Mouse (Mus musculus) left cerebral cortex, adult 9 months (tissue): Measurements from ENCODE around the gene Gm9639.
"Not testable (repeated sequence)": the region's sequence is repeated elsewhere in the genome, so short reads cannot be mapped to it uniquely, and the experiment has no call there.

Experiments used
- DNase-seq, 2 experiments: peaks; one replicate each; pipeline ENCODE4 v3.0.0; 2022; ENCODE audit warnings: low spot score in 2 of 2

Gene Gm9639

DNA sequence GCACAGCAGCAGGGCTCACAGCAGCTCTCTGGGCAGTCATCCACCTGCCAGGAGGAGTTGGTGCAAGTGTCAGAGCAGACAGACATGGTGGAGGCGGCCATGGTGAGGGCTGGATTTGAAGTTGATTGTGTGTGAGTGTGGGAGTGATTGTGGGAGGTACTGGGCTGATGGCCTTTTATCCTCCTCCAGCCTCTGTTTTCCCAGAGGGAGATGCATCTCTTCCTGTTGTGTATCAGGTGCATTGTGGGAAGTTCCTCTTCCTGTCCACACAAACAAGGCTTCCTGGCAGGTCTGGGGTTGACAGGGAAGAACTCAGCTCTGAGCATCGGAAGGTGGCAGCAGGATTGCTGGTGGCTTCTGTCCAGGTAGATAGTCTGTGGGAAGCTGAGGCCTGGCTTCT, at the start of gene Gm9639:
Gene Gm9639, minus strand, starts transcription at position 101 of the 400 bp plus-strand sequence.
- DNase-seq, result no peak

DNA sequence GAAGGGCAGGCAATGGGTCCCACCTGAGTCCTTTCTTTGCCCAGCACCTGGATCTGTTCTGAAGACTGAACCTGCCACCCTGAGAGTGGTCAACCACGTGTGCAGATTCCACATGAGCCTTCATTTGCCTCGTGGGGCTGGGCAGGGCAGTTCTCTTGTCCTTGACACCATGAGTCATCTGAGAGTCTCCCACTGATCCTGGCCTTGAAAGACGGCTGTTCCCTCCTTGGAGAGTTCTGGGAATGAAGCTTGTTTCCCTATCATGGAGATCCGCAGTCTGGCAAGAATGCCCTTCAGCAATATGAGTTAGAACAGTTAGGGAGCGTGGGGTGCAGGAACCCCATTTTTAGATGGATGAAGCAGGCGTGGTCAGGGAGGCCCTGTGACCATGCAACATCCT, 44.1 kb upstream of the Gm9639 start:
- DNase-seq, result no peak

DNA sequence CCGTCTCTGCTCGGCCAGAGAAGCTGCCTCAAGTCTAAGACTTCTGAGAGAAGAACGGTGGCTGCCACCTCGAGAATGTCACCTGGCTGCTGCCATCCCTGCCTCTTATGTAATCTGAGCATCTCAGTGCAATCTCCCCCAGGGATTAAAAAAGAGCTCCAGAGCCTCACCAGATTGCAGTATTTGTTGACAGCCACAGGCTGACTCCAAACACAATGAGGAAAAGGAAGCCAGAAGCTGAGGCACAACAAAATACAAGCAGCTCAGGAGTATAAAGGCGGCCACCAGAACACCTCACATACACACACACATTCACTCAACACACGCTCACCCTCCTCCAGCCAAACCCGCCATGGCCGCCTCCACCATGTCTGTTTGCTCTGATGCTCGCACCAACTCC, 40.8 kb upstream of the Gm9639 start, which contains the start of gene Krtap10-10:
Gene Krtap10-10, plus strand, starts transcription at position 301 of the 400 bp plus-strand sequence.
- peak in 1 of 2 experiments; percentile 39 for DNase-seq

DNA sequence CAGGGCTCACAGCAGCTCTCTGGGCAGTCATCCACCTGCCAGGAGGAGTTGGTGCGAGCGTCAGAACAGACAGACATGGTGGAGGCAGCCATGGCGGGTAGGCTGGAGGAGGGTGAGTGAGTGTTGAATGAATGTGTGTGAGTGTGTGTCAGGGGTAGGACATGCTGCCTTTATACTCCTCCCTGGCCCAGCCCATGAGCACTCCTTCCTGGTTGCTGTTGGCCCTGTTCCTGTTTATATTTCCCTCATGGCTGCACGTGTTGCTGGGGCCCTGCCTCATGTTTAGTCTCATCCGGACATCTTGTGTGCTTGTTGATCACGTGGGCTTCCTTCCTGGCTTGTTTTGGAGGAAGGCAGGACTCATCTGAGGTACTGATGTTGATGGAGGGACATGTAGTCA, 32.1 kb upstream of the Gm9639 start, which contains the start of gene Krtap10-4:
Gene Krtap10-4, minus strand, starts transcription at position 145 of the 400 bp plus-strand sequence.
- DNase-seq, result no peak

DNA sequence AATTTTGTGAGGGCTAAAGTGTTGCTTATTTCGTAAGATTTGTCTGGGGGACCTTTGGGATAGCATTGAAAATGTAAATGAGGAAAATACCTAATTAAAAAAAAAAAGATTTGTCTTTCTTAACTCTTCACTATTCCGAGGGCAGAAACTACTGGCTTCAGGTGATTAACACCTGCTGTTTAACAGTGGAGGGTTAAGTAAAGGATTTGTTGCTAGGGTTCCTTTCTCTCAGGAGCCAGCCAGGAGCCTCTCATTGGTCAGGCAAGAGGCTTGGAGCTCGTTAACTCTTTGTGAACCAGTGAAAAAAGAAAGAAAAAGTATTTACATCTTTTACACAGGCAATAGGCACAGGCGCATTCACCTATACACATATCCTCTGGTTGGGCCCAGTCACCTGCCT, 24.3 kb upstream of the Gm9639 start:
- no peak for DNase-seq

DNA sequence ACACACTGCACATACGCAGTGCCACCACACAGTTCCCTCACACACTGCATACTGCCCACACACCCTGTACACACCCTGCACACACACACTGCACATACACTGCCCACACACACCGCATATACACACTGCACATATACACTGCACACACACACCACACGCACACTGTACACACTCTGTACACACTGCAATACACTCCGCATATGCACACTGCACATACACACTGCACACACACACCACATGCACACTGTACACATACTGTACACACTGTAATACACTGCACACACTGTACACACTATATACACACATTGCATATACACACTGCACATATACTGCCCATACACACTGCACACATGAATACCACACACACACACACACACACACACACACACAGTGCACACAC, 23.6 kb upstream of the Gm9639 start:
- no peak for DNase-seq

DNA sequence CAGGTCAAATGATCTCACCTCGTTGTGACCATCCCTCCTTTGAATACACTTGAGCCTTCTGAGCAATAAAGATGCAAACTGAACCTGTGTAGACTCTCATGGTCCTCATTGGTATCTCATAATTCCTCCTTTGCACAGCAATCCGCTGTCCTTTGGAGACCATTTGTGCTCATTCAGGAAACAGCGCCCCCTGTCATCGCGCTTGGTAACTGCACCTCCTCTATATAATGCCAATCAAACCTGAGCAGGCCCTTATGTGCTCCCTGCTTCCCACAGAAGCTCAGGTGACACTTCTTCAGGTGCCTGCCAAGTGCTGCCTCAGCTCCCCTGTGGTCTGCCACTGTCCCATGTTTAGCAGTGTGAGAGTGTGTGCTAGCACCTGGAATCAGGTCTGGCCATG, 20.6 kb upstream of the Gm9639 start:
- DNase-seq, result no peak

DNA sequence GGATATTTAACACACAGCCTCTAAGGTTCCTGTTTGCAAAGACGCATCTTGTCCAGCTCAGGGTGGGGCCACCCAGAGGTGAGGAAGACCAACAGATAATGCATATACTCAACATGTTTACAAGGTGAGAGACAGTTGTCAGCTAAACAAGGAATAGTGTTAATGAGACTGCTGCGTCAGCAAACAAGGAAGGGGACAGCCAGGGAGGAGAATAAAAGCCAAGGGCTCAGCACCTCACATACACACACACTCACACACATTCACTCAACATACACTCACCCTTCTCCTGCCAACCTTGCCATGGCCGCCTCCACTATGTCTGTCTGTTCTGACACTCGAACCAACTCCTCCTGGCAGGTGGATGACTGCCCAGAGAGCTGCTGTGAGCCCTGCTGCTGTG, 19.5 kb upstream of the Gm9639 start, which contains the start of gene Gm2696:
Gene Gm2696, plus strand, starts transcription at position 301 of the 400 bp plus-strand sequence.
- no peak for DNase-seq

DNA sequence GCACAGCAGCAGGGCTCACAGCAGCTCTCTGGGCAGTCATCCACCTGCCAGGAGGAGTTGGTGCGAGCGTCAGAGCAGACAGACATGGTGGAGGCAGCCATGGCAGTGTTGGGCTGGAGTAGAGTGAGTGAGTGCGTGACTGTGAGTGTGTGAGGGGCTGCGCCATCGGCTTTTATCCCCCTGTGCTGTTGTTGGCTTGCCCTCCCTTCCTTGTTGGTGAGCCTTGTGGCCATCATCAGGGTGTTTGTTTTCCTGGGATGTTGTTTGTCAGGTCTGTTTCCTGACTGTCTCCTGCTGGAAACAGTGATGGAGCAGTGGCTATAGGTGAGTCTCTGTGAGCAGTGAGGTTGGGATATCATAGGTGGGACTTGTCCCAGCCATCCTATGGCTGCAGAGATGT, 16.9 kb upstream of the Gm9639 start, which contains the start of gene Gm9507:
Gene Gm9507, minus strand, starts transcription at position 101 of the 400 bp plus-strand sequence.
- DNase-seq, result no peak

DNA sequence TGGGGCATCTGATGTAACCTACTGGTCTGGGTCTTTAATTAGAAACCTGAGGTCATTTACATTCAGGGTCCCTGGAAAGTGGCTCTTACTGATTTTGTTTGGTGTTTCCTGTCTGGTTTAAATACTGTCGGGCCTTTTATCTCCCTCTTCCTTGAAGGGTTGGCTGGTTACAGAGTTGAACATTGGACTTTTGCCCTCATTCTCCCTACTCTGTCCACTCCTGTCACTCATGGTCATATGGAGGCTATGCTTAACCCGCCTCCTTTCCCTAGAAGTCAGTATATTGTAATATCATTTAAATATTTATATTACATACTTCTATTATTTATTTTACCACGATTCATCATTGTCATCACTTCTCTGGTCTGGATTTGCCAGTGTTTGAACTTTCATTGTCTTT, 9.2 kb upstream of the Gm9639 start:
- no peak for DNase-seq

DNA sequence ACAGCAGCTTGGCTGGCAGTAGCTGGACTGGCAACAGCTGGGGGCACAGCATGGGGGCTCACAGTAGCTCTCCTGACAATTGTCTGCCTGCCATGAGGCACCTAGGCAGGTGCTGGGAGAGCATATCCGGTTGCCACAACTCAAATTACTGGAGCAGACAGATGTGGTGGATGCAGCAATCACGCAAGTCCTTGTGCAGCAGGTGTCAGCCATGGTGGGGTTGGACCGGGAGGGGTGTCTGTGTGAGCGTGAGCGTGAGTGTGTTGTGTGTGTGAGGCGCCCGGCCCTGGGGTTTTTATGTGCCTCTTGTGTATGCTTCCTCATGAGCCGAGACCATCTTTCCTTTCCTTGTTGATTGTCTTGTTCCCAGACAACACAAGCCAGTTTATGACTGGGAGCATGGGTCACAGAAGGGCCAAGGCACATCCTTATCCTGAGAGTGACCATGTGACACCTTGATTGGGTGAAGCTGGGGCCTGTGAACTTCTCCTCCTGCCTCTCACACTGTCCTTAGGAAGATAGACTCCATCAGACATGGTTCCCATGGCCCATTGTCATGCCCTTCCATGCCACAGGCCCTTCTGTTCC, 4.1 kb upstream of the Gm9639 start, which contains the start of gene Gm19668:
Gene Gm19668, minus strand, starts transcription at position 213 of the 588 bp plus-strand sequence.
- DNase-seq, result no peak

DNA sequence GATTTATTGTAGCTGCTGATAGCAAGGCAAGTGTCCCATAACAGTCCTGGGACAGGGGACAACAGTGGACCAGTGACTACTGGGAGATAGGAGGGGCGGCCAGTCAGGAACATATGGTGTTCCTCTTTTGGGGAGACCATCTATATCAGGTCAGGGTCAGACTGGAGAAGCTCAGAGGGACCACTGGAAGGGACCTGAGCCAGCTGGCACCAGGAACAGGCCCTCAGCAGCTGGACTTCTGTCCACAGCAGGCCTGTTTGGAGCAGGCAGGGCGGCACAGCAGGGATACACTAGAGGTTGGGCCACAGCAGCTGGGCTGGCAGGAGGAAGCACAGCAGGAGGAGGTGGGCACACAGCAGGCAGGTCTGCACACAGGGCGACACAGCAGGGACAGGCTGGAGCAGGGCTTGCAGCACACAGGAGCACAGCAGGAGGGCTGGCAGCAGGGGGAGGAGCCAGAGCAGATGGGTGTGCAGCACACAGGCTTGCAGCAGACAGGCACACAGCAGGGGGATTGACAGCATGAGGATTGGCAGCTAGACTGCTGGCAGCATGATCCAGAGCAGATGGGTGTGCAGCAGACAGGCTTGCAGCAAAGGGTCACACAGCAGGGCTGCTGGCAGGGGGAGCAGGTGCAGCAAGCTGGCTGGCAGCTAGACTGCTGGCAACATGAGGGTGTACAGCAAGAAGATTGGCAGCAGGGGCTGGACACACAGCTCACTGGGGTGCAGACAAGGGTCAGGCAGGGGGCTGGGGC, 3.5 kb upstream of the Gm9639 start:
- DNase-seq, result not testable (repeated sequence)

DNA sequence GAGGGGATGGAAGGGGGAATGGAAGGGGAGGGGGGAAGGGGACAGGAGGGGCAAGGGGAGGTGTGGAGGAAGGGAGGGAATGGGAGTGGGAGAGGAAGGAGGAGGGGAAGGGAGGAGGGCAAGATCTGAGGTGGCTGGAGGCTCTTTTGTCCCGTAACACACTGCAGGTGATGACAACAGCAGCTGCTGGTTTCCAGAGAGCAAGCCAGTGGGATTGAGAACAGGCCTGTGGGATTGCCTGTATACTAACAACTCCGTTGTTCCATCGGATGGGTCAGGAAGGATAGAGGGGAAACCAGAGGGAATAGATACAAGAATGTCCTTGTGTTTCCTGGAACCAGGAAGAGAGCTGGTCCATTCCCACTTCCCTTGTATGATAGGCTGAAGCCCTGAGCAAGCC, 2.8 kb upstream of the Gm9639 start:
- DNase-seq, result no peak

DNA sequence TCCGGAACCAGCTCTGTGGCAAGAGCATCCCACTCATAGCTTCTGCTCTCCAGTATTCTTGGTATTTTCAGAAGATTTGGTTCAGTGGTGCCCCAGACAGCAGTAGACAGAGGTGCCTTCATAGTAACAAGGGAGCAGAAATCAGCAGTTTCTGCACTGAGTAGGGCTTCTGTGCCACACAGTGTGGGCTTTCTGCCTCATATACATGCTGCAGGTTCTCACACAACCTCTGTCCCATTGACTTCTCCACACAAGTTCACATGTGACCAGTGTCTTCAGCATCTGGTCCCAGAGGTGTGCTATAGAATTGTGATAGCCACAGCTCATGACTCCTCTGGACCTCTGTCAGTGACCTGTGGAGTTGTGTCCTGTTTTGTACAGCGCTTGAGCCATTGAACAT, 6.3 kb downstream of the Gm9639 start:
- no peak for DNase-seq

DNA sequence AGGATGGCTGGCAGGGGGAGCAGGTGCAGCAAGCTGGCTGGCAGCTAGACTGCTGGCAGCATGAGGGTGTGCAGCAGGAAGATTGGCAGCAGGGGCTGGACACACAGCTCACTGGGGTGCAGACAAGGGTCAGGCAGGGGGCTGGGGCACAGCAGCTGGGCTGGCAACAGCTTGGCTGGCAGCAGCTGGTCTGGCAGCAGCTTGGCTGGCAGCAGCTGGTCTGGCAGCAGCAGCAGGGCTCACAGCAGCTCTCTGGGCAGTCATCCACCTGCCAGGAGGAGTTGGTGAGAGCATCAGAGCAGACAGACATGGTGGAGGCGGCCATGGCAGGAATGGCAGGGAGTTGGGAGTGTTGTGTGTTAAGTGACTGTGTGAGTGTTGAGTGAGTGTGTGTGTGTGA, 7.0 kb downstream of the Gm9639 start, which contains the start of gene Gm7137:
Gene Gm7137, minus strand, starts transcription at position 325 of the 400 bp plus-strand sequence.
- not testable (repeated sequence) for DNase-seq

DNA sequence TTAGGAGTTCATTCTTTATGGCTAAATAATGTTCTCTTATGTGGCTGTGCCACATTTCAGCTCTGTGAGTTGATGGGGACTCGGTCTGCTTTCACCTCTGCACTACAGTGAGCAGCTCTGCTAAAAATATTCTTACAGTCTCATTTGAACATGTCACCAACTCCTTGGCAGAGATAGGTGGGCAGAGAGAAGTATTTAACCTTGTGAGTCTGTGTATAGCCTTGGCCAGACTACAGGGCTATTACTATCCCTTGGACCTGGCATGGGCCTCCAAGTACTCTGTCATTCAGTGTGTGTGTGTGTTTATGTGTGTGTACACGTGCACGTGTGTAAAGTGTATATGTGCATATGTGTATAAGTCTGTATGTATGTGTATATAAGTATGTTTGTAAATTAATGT, 11.5 kb downstream of the Gm9639 start:
- DNase-seq, result not testable (repeated sequence)

DNA sequence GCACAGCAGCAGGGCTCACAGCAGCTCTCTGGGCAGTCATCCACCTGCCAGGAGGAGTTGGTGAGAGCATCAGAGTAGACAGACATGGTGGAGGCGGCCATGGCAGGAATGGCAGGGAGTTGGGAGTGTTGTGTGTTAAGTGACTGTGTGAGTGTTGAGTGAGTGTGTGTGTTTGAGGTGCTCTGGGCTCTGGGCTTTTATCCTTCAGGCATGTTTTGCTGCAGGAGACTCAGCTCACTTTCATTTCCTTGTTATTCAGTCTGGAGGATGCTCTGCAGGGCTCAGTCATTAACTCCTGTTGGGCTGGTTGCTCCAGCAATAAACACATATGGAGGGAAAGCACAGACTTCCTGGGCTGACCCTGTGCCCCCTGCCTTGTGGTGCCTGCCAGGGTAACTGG, 12.4 kb downstream of the Gm9639 start, which contains the start of gene Gm3250:
Gene Gm3250, minus strand, starts transcription at position 101 of the 400 bp plus-strand sequence.
- DNase-seq, result not testable (repeated sequence)

DNA sequence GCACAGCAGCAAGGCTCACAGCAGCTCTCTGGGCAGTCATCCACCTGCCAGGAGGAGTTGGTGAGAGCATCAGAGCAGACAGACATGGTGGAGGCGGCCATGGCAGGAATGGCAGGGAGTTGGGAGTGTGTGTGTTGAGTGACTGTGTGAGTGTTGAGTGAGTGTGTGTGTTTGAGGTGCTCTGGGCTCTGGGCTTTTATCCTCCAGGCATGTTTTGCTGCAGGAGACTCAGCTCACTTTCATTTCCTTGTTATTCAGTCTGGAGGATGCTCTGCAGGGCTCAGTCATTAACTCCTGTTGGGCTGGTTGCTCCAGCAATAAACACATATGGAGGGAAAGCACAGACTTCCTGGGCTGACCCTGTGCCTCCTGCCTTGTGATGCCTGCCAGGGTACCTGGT, 18.0 kb downstream of the Gm9639 start, which contains the start of gene Gm7138:
Gene Gm7138, minus strand, starts transcription at position 101 of the 400 bp plus-strand sequence.
- DNase-seq, result not testable (repeated sequence)

DNA sequence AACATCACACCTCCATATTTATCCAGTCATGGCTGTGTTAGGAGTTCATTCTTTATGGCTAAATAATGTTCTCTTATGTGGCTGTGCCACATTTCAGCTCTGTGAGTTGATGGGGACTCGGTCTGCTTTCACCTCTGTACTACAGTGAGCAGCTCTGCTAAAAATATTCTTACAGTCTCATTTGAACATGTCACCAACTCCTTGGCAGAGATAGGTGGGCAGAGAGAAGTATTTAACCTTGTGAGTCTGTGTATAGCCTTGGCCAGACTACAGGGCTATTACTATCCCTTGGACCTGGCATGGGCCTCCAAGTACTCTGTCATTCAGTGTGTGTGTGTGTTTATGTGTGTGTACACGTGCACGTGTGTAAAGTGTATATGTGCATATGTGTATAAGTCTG, 22.7 kb downstream of the Gm9639 start:
- not testable (repeated sequence) for DNase-seq

DNA sequence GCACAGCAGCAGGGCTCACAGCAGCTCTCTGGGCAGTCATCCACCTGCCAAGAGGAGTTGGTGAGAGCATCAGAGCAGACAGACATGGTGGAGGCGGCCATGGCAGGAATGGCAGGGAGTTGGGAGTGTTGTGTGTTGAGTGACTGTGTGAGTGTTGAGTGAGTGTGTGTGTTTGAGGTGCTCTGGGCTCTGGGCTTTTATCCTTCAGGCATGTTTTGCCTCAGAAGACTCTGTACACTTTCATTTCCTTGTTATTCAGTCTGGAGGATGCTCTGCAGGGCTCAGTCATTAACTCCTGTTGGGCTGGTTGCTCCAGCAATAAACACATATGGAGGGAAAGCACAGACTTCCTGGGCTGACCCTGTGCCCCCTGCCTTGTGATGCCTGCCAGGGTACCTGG, 23.7 kb downstream of the Gm9639 start, which contains the start of gene Gm3238:
Gene Gm3238, minus strand, starts transcription at position 101 of the 400 bp plus-strand sequence.
- DNase-seq, result not testable (repeated sequence)

DNA sequence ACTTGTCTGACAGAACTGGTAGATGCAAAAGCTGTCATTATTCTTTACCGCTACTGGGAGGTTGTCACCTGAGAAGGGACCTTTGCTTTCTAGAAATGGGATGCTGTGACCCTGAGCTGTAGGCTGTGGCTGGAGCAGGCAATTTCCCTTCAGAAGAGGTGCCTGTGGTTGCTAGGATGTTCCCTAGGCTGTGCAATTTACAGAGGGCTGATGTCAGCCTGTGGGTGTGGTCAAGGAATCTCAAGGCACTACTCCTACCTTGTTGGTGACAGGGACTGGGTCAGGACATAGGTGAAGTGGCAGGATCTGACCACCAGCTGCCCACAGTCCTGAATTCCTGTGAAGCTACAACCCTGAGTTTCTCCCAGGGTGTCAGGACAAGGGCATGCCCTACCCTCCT, 25.1 kb downstream of the Gm9639 start:
- no peak for DNase-seq

DNA sequence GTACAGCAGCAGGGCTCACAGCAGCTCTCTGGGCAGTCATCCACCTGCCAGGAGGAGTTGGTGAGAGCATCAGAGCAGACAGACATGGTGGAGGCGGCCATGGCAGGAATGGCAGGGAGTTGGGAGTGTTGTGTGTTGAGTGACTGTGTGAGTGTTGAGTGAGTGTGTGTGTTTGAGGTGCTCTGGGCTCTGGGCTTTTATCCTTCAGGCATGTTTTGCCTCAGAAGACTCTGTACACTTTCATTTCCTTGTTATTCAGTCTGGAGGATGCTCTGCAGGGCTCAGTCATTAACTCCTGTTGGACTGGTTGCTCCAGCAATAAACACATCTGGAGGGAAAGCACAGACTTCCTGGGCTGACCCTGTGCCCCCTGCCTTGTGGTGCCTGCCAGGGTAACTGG, 35.3 kb downstream of the Gm9639 start, which contains the start of gene Gm3233:
Gene Gm3233, minus strand, starts transcription at position 101 of the 400 bp plus-strand sequence.
- not testable (repeated sequence) for DNase-seq
